Mouse (Mus musculus) retina, embryonic 14.5 days (tissue): ENCODE results near the gene 1110002E22Rik.

Source experiments
- DNase-seq: peaks from one replicate; pipeline ENCODE4 v3.0.0-alpha.2; 2015; ENCODE audit warnings: low spot score

The 1110002E22Rik gene

GRCm38 (mm10) chr3:138110910-138111782, 46.3 kb downstream of the 1110002E22Rik start:
- DNase-seq, result no peak

GRCm38 (mm10) chr3:138114106-138114505, 49.3 kb downstream of the 1110002E22Rik start:
- DNase-seq, result no peak

DNA sequence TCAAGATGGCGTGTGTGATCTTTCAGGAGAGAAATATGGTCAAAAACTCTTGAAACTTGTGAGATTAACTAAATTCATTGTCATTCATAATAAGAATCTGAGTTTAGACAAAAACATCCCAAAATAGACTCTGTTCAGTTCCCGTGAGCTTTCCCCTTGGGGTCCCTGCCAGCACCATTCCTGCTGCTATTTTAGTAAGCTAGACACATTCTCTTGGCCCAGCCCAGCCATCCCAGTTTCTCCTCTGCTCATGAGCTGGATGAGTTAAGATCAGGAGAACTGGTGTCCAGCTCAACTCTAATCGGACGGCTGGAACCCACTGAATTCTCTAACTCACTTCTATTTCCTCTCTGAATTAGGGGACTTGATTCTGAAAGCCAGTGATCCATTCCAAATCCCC, 52.0 kb downstream of the 1110002E22Rik start:
- no peak for DNase-seq

GRCm38 (mm10) chr3:138118392-138118791, 53.5 kb downstream of the 1110002E22Rik start:
- DNase-seq, result no peak

DNA sequence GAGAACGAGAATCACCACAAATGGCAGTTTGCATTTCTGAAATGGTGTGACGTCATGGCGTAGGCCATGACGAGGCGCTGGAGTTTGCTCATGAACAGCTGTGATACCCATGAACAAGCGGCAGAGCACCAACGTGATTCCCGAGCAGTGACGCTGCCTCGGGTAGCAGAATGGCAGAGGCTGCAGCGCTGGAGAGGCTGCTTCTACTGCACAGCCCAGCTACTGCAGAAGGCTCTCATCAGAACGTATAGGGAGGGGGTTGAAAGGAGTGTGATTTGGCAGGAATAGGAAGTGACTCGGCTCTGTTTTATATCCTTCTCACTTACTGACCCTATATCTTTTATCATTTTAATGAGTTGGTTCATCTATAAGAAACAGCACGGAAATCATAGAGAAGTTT, 54.0 kb downstream of the 1110002E22Rik start:
- no peak for DNase-seq

DNA sequence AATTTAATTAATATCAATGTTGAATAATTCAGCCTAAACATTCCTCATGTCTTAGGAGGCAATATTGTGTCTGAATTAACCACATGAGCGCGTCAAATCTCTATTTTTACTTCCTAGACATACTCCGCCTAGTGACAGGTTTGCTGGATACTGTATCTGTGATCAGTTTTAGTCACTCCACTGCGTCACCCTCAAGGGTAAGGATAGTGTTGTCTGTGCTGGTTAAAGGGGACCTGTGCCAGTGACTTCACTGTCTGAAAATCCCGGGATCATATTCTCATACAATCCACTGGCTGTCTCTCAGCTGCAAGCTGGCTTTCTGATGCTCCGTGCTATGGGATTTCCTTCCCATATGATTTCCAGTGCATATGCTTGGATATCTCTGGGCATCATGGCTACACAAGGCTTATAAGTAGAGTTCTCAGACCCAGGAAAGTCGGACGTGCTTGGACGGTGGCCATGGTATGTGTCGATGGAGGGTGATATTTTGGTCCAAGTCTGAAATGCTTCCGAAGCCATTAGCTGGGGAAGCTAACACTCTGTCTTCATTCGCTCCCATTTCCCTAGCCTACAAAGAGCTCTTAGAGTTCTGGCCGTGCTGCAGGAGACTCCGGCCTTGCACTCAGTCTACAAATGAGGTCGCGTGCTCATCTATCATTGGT, 54.7 kb downstream of the 1110002E22Rik start:
- DNase-seq, result no peak

DNA sequence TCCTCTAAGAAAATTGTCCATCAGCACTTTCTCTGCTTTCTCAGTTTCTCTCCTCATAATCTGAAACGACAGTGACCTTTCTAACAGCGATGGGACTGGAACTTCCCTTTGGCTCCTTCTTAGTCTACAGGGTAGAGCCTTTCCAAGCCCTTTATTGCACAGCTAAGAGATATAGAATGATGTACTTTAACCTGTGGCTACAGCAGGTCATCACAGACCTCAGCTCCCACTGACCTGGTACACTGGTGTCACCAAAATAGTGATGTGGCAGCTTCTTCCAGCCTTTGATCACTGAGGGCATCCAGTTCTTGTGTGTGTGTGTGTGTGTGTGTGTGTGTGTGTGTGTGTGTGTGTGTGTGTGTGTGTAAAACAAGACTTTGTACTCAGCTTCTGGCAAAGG, 56.6 kb downstream of the 1110002E22Rik start:
- no peak for DNase-seq

GRCm38 (mm10) chr3:138123842-138124241, 59.0 kb downstream of the 1110002E22Rik start:
- DNase-seq, result no peak

- no peak for DNase-seq
These were observed 64.3 kb downstream of the 1110002E22Rik start for GRCm38 (mm10) chr3:138129110-138129509.

DNA sequence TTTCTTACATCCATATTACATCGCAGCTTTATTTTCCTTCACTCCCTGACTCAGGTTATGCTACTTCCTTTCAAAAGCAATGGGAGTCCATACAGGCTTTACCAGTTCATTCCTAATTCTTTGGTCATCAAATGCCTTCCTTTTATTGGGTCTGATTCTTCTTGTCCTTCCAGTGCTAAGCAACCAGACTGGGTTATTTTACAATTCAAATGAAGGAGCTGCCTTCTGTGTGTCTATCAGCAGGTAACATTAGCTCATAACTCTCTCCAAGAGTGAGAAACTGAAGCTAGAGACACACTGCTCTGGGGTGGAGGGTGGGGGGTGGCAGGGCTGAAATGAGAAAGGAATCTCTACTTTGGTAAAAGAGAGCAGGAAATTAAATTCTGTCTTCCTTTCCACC, 65.8 kb downstream of the 1110002E22Rik start:
- no peak for DNase-seq
